Mouse (Mus musculus): Measurements from ENCODE around the gene Lmo3. TPM values are rescaled to one million over a fixed set of nuclear protein-coding genes. Genes with fewer than 3 reads are reported as not detected.

Lmo3 gene
- polyA plus RNA-seq, 1 experiment from 2014 or later, result 75.4 TPM

DNA sequence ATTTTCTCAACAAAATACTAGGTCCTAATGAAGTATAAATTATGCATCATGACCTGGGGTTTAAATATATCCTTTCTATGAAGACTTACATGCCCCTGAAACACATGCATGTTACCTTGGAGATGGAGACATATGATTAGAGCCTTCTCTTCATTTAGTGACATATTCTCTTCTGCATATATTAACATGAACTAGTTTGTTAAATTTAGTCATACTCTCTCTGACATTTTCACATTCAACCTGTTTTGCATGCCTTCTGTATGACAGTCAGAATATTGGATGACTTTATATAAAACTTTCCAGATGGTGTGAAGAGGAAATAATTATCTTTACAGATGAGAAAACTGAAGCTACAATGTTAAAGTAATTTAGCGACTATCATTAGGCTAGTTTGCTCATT is 77.8 kb downstream of the Lmo3 start:
- Histone ChIP-seq H3K27ac (replicated peaks) (no peak overlapping the region), H3K4me2 (replicated peaks) (no peak overlapping the region), H3K4me3 (no peak overlapping the region), H3K4me1 (no peaks in the 10 kb centered on the region), H3K27me3 (no peaks in the 10 kb centered on the region), H3K36me3 (no peaks in the 10 kb centered on the region), H3K9ac (replicated peaks) (no peak overlapping the region), H3K9me3 (no peaks in the 10 kb centered on the region)
- ATAC-seq (ENCODE audit: low FRiP score, low read depth), result no peak
- 92% methylated on average over 1 of the region's 1 CpGs for WGBS

DNA sequence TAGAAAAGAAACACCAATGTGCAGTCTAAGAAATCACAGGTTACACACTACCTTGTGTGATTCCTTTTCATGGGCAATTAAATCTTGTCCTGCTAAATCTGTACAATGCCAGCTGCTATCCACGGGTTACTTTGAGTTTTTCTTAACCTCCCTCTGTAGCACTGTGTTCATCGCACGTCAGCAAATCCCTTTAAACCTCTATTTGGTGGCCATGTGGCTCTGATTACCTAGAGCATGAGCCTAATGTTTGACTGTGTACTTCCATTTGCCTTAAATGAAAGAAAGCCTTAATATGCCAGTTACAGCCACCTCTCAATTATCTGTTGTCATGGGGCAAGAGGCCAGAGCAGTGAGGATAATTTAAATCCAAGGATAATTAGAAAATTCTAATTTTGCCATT is 98.9 kb downstream of the Lmo3 start:
- no peak for ATAC-seq (ENCODE audit: low FRiP score, low read depth)
- WGBS, result 62% methylated on average over 3 of the region's 3 CpGs
- no peaks in the 10 kb centered on the region for H3K36me3 ChIP-seq
- H3K27me3 ChIP-seq, result no peaks in the 10 kb centered on the region
- H3K4me3 ChIP-seq, result no peak overlapping the region
- H3K9me3 ChIP-seq, result no peaks in the 10 kb centered on the region
- no peak overlapping the region for H3K4me2 ChIP-seq (replicated peaks)
- no peak overlapping the region for H3K9ac ChIP-seq (replicated peaks)
- H3K4me1 ChIP-seq, result no peaks in the 10 kb centered on the region
- no peak overlapping the region for H3K27ac ChIP-seq (replicated peaks)

GRCm38 (mm10) chr6:138477611-138478010 is 104.2 kb downstream of the Lmo3 start:
- no peaks in the 10 kb centered on the region for H3K36me3 ChIP-seq
- H3K9ac ChIP-seq (replicated peaks), result no peak overlapping the region
- no peak overlapping the region for H3K27ac ChIP-seq (replicated peaks)
- no peak overlapping the region for H3K4me2 ChIP-seq (replicated peaks)
- H3K4me3 ChIP-seq, result no peak overlapping the region
- no peaks in the 10 kb centered on the region for H3K27me3 ChIP-seq
- no peaks in the 10 kb centered on the region for H3K4me1 ChIP-seq
- ATAC-seq (ENCODE audit: low FRiP score, low read depth), result peak; percentile 92
- 16% methylated on average over 5 of the region's 5 CpGs for WGBS
- no peaks in the 10 kb centered on the region for H3K9me3 ChIP-seq

DNA sequence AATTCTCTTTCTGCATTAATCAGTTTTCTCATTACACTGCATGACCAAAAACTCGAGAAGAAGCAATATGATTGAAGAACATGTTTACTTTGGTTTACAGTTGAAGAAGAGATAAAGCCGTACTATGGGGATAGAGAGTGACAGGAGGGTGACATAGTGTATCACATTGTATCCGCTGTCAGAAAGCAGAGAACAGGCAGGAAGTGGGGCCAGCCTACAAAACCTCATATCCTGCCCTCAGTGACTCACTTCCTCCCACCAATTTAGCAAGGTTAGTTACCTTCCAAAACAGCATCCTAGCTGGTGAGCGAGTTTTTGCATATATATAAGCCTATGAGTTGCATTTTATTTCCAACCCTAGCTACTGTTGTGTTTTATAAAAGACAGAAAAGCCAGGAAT is 112.6 kb downstream of the Lmo3 start:
- H3K9ac ChIP-seq (replicated peaks), result no peak overlapping the region
- H3K4me2 ChIP-seq (replicated peaks), result no peak overlapping the region
- H3K9me3 ChIP-seq, result no peaks in the 10 kb centered on the region
- WGBS, result 86% methylated on average over 4 of the region's 4 CpGs
- no peak overlapping the region for H3K27ac ChIP-seq (replicated peaks)
- H3K27me3 ChIP-seq, result no peaks in the 10 kb centered on the region
- no peak for ATAC-seq (ENCODE audit: low FRiP score, low read depth)
- no peaks in the 10 kb centered on the region for H3K36me3 ChIP-seq
- no peaks in the 10 kb centered on the region for H3K4me1 ChIP-seq
- H3K4me3 ChIP-seq, result no peak overlapping the region

- Histone ChIP-seq H3K27me3 (no peaks in the 10 kb centered on the region), H3K4me3 (no peak overlapping the region), H3K9me3 (no peaks in the 10 kb centered on the region), H3K4me2 (replicated peaks) (no peak overlapping the region), H3K27ac (replicated peaks) (no peak overlapping the region), H3K9ac (replicated peaks) (no peak overlapping the region), H3K36me3 (no peaks in the 10 kb centered on the region), H3K4me1 (0 out of 2 replicates have a peak, but pooled peaks cover 3% of the 10 kb centered on the region)
- WGBS, result 20% methylated on average over 3 of the region's 3 CpGs
- no peak for ATAC-seq (ENCODE audit: low FRiP score, low read depth)
These were observed 137.2 kb downstream of the Lmo3 start for GRCm38 (mm10) chr6:138444515-138445048.

- Histone ChIP-seq H3K27ac (replicated peaks) (no peak overlapping the region), H3K9me3 (no peaks in the 10 kb centered on the region), H3K36me3 (no peaks in the 10 kb centered on the region), H3K9ac (replicated peaks) (no peak overlapping the region), H3K4me1 (no peaks in the 10 kb centered on the region), H3K4me3 (no peak overlapping the region), H3K27me3 (no peaks in the 10 kb centered on the region), H3K4me2 (replicated peaks) (no peak overlapping the region)
- ATAC-seq (ENCODE audit: low FRiP score, low read depth), result no peak
- WGBS, result 77% methylated on average over 3 of the region's 3 CpGs
These were observed 144.4 kb downstream of the Lmo3 start for GRCm38 (mm10) chr6:138437351-138437750.

DNA sequence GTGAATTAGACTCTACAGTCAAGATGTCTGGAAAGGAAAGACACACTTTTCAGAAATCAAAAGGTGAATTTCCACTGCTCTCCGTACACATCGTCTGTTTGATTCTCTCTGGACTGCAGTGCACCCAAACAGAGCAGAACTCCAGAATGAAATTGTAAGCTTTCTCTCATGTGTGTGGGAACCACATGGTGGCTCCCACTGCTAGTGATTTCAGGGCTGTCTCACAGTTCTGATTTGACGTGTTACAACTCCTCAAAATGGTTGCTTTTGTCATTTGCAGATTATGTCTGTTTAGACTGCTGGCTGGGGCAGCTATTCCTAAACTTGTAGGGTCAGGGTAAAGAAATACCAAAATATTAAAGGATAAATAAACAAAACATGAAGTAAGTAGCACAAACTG is 145.0 kb downstream of the Lmo3 start:
- Histone ChIP-seq H3K4me1 (no peaks in the 10 kb centered on the region), H3K27me3 (no peaks in the 10 kb centered on the region), H3K36me3 (no peaks in the 10 kb centered on the region), H3K9ac (replicated peaks) (no peak overlapping the region), H3K27ac (replicated peaks) (no peak overlapping the region), H3K9me3 (no peaks in the 10 kb centered on the region), H3K4me2 (replicated peaks) (no peak overlapping the region), H3K4me3 (no peak overlapping the region)
- ATAC-seq (ENCODE audit: low FRiP score, low read depth), result no peak
- 75% methylated on average over 3 of the region's 3 CpGs for WGBS

DNA sequence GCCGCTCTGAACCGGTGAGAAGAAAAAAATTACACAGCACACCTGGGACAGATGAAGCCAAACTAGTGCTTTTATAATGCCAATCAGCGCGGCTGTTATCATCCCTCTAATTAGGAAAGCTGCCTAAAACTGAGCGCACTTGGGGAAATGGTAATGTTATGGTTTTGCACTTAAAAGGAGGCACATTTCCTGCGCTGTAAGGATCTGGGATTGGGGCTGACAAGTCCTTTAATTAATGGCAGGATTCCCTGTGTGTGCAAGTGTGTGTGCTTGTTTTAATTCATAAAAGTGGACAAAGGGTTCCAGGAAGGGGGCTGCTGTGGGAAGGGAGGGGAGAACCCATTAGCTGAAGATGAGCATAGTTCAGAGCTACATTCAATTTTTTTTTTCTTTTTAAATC is 154.4 kb downstream of the Lmo3 start:
- Histone ChIP-seq H3K36me3 (no peaks in the 10 kb centered on the region), H3K9me3 (no peaks in the 10 kb centered on the region), H3K4me1 (peaks cover 22% of the 10 kb centered on the region), H3K27me3 (peaks cover 7% of the 10 kb centered on the region; the same call in 1 of the 2 replicates), H3K27ac (replicated peaks) (no peak overlapping the region), H3K4me3 (no peak overlapping the region), H3K4me2 (replicated peaks) (no peak overlapping the region), H3K9ac (replicated peaks) (no peak overlapping the region)
- ATAC-seq (ENCODE audit: low FRiP score, low read depth), result peak; percentile 42
- WGBS, result 26% methylated on average over 6 of the region's 6 CpGs

GRCm38 (mm10) chr6:138426894-138427293 is 154.9 kb downstream of the Lmo3 start:
- H3K27ac ChIP-seq (replicated peaks), result peak overlapping the region; percentile 75; the same call in 1 of the 2 replicates
- H3K36me3 ChIP-seq, result no peaks in the 10 kb centered on the region
- no peak overlapping the region for H3K4me3 ChIP-seq
- ATAC-seq (ENCODE audit: low FRiP score, low read depth), result peak; percentile 50
- H3K27me3 ChIP-seq, result peaks cover 7% of the 10 kb centered on the region; the same call in 1 of the 2 replicates
- 0 out of 2 replicates have a peak overlapping the region, but pooled peaks have one; percentile 29 for H3K4me2 ChIP-seq (replicated peaks)
- WGBS, result 35% methylated on average over 3 of the region's 3 CpGs
- no peaks in the 10 kb centered on the region for H3K9me3 ChIP-seq
- H3K4me1 ChIP-seq, result peaks cover 26% of the 10 kb centered on the region
- no peak overlapping the region for H3K9ac ChIP-seq (replicated peaks)

GRCm38 (mm10) chr6:138424514-138425225 is 157.1 kb downstream of the Lmo3 start:
- Histone ChIP-seq H3K9me3 (no peaks in the 10 kb centered on the region), H3K36me3 (no peaks in the 10 kb centered on the region), H3K9ac (replicated peaks) (peak overlapping the region; percentile 24; the same call in 1 of the 2 replicates), H3K4me1 (peaks cover 39% of the 10 kb centered on the region), H3K4me2 (replicated peaks) (peak overlapping the region; percentile 29), H3K27ac (replicated peaks) (peak overlapping the region; percentile 60), H3K4me3 (peak overlapping the region; percentile 31), H3K27me3 (peaks cover 7% of the 10 kb centered on the region; the same call in 1 of the 2 replicates)
- ATAC-seq (ENCODE audit: low FRiP score, low read depth), result peak; percentile 3; the same call in 1 of the 2 replicates
- 54% methylated on average over 9 of the region's 9 CpGs for WGBS

GRCm38 (mm10) chr6:138422671-138423321 is 159.0 kb downstream of the Lmo3 start:
- H3K9me3 ChIP-seq, result no peaks in the 10 kb centered on the region
- peaks cover 7% of the 10 kb centered on the region; the same call in 1 of the 2 replicates for H3K27me3 ChIP-seq
- H3K4me3 ChIP-seq, result peak overlapping the region; percentile 46
- peaks cover 52% of the 10 kb centered on the region for H3K4me1 ChIP-seq
- WGBS, result under 1% methylated on average over 15 of the region's 16 CpGs
- peak overlapping the region; percentile 59 for H3K9ac ChIP-seq (replicated peaks)
- H3K36me3 ChIP-seq, result no peaks in the 10 kb centered on the region
- H3K4me2 ChIP-seq (replicated peaks), result peak overlapping the region; percentile 59
- ATAC-seq (ENCODE audit: low FRiP score, low read depth), result 0 out of 2 replicates have a peak, but pooled peaks have one; percentile 2
- peak overlapping the region; percentile 86 for H3K27ac ChIP-seq (replicated peaks)

DNA sequence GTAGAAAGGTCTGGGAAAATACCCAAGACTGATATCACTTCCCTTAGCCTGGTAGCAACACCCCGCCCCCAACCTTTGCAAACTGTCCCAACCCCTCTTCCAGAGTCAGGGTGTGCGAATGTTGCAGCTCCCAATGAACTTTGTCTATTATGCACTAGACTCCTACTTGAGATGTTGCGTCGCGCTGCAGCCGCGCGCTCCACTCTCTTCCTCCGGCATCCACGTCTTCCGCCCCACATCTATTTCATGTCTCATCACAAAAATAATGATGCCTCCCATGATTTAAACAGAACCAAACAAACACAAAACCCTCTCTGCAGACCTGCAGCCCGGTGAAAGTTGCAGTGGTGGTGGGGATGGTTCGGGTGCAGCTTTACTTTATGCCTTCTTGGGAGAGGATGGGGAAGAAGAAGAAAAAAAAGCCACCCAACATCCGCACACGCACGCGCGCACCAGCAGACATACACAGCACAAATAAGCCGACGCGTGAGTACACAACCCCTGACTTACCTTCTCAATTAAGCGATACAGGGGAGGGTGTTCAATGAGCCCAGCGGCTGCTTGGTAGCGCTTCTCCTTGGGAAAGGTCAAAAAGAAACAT is 159.7 kb downstream of the Lmo3 start:
- no peaks in the 10 kb centered on the region for H3K36me3 ChIP-seq
- peak overlapping the region; percentile 46 for H3K4me3 ChIP-seq
- ATAC-seq (ENCODE audit: low FRiP score, low read depth), result peak; percentile 18; the same call in 1 of the 2 replicates
- peaks cover 50% of the 10 kb centered on the region for H3K4me1 ChIP-seq
- WGBS, result under 1% methylated on average over 24 of the region's 24 CpGs
- H3K4me2 ChIP-seq (replicated peaks), result peak overlapping the region; percentile 59
- peak overlapping the region; percentile 59 for H3K9ac ChIP-seq (replicated peaks)
- peak overlapping the region; percentile 86 for H3K27ac ChIP-seq (replicated peaks)
- no peaks in the 10 kb centered on the region for H3K9me3 ChIP-seq
- peaks cover 7% of the 10 kb centered on the region; the same call in 1 of the 2 replicates for H3K27me3 ChIP-seq

All from midbrain, embryonic 12.5 days (tissue).